Mouse (Mus musculus): ENCODE results near the gene Hoxb7. TPM values are rescaled to one million over a fixed set of nuclear protein-coding genes. Genes with fewer than 3 reads are reported as not detected.

Hoxb7 gene
- polyA plus RNA-seq (2012; ENCODE audit: insufficient read depth, insufficient read length, low replicate concordance, missing spikeins), result not detected in 2 replicates

DNA sequence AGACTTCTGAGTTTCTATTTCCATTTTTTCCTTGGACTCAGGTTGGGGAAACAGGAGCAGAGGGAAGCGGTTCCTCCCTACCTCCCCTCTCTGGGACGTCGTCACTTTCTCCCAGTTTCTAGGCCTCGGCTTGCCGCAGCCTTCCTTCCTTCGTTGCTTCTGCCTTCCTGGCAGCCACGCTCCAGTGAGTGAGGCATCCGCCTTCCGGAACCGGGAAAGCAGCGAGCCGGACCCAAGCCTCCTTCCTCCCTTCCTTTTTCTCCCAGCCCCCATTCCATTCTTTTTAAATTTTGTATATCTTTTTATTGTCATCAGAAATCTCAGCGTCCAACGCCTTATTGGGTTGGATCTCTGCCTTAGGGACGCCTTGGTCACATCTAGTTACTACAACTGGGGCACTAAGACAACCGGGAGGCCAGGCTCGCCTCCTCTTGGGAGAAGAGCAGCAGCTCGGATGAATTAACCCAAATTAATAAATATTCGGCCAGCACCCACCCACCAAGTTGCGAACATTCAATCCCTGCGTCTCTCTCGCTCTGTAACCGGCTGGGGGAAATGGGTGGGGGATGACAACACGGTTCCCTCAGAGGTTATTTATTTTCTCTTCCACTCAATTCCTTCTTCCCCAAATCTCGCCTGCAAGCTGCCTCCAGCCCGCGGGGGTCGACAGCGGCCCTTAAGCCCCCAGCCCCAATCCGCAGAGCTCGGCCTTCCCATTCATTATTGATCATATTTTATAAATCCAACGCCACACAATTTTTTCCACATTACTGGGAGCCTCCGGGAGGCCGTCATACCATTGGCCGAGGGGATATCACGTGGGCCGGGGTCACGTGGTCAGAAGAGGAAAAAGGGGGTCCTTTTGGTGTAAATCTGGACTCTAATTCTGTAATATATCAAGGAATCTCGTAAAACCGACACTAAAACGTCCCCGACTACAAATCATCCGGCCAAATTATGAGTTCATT, at the start of gene Hoxb7:
Gene Hoxb7, plus strand, starts transcription at position 853 of the 968 bp plus-strand sequence.
- WGBS, result 3% methylated on average over 43 of the region's 43 CpGs

GRCm38 (mm10) chr11:96240211-96240610, 46.2 kb upstream of the Hoxb7 start:
- no peak overlapping the region for H3K4me3 ChIP-seq (ENCODE audit: insufficient read depth, low read depth, low read length)
- no peak overlapping the region for H3K27ac ChIP-seq (ENCODE audit: insufficient read depth, low read depth, low read length)
- TF ChIP-seq POLR2A (IDR thresholded peaks at IDR 0.05; ENCODE audit: insufficient read depth, low read depth, low read length) (no peak), CTCF (IDR thresholded peaks at IDR 0.05; ENCODE audit: insufficient read depth, low read depth, low read length) (peak; percentile 50; the same call in 1 of the 2 replicates)
- no peaks in the 10 kb centered on the region for H3K4me1 ChIP-seq (ENCODE audit: control insufficient read depth, insufficient read depth, low read length)
- 1% methylated on average over 7 of the region's 7 CpGs for WGBS

More for the DNA sequence above, at the start of gene Hoxb7:
- TF ChIP-seq POLR2A (IDR thresholded peaks at IDR 0.05; ENCODE audit: insufficient read depth, low read depth, low read length), result no peak
- TF ChIP-seq CTCF (IDR thresholded peaks at IDR 0.05; ENCODE audit: insufficient read depth, low read depth, low read length), result no peak
- no peak within 1 kb of the TSS for H3K4me3 ChIP-seq (ENCODE audit: insufficient read depth, low read depth, low read length)
- no peaks in the 10 kb centered on the region; the same call in 1 of the 2 replicates for H3K4me1 ChIP-seq (ENCODE audit: control insufficient read depth, insufficient read depth, low read length)
- no peak within 1 kb of the TSS for H3K27ac ChIP-seq (ENCODE audit: insufficient read depth, low read depth, low read length)

- no peak for TF ChIP-seq CTCF (IDR thresholded peaks at IDR 0.05; ENCODE audit: insufficient read depth, low read depth, low read length)
- no peak for TF ChIP-seq POLR2A (IDR thresholded peaks at IDR 0.05; ENCODE audit: insufficient read depth, low read depth, low read length)
- H3K27ac ChIP-seq (ENCODE audit: insufficient read depth, low read depth, low read length), result no peak overlapping the region
- 3% methylated on average over 14 of the region's 14 CpGs for WGBS
- H3K4me3 ChIP-seq (ENCODE audit: insufficient read depth, low read depth, low read length), result no peak overlapping the region
- H3K4me1 ChIP-seq (ENCODE audit: control insufficient read depth, insufficient read depth, low read length), result no peaks in the 10 kb centered on the region
Measured at GRCm38 (mm10) chr11:96250901-96251300, 35.5 kb upstream of the Hoxb7 start.

GRCm38 (mm10) chr11:96251480-96252031, 34.9 kb upstream of the Hoxb7 start:
- no peak overlapping the region for H3K27ac ChIP-seq (ENCODE audit: insufficient read depth, low read depth, low read length)
- TF ChIP-seq CTCF (IDR thresholded peaks at IDR 0.05; ENCODE audit: insufficient read depth, low read depth, low read length) (no peak), POLR2A (IDR thresholded peaks at IDR 0.05; ENCODE audit: insufficient read depth, low read depth, low read length) (no peak)

GRCm38 (mm10) chr11:96252541-96253120, 33.8 kb upstream of the Hoxb7 start:
- 4% methylated on average over 12 of the region's 12 CpGs for WGBS
- H3K27ac ChIP-seq (ENCODE audit: insufficient read depth, low read depth, low read length), result no peak overlapping the region
- no peak for TF ChIP-seq POLR2A (IDR thresholded peaks at IDR 0.05; ENCODE audit: insufficient read depth, low read depth, low read length)
- no peak for TF ChIP-seq CTCF (IDR thresholded peaks at IDR 0.05; ENCODE audit: insufficient read depth, low read depth, low read length)
- no peak overlapping the region for H3K4me3 ChIP-seq (ENCODE audit: insufficient read depth, low read depth, low read length)
- no peaks in the 10 kb centered on the region for H3K4me1 ChIP-seq (ENCODE audit: control insufficient read depth, insufficient read depth, low read length)

More at GRCm38 (mm10) chr11:96251480-96252031, 34.9 kb upstream of the Hoxb7 start:
- no peaks in the 10 kb centered on the region for H3K4me1 ChIP-seq (ENCODE audit: control insufficient read depth, insufficient read depth, low read length)
- 3% methylated on average over 46 of the region's 46 CpGs for WGBS
- H3K4me3 ChIP-seq (ENCODE audit: insufficient read depth, low read depth, low read length), result no peak overlapping the region

DNA sequence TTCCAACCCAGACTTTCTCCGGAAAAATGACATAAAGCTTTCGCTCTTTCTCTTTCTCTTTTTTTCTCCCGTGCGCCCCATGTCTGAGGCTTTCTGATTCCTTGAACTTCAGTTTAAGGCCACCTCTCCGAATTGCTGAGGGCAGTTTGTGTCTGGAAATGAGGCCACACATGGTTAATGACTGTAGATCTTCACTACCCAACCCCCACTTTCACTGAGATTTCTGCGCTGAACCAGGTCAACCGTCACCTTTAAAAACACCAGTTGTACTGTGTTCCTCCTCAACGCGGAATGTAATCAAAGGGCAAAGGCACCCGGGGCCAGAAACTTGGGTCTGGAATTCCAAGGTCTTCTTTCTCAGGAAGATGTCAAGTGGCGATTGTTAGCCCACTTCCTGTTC, 32.2 kb upstream of the Hoxb7 start:
- Histone ChIP-seq H3K4me3 (ENCODE audit: insufficient read depth, low read depth, low read length) (no peak overlapping the region), H3K4me1 (ENCODE audit: control insufficient read depth, insufficient read depth, low read length) (no peaks in the 10 kb centered on the region), H3K27ac (ENCODE audit: insufficient read depth, low read depth, low read length) (no peak overlapping the region)
- WGBS, result 4% methylated on average over 11 of the region's 11 CpGs
- TF ChIP-seq CTCF (IDR thresholded peaks at IDR 0.05; ENCODE audit: insufficient read depth, low read depth, low read length) (no peak), POLR2A (IDR thresholded peaks at IDR 0.05; ENCODE audit: insufficient read depth, low read depth, low read length) (no peak)

DNA sequence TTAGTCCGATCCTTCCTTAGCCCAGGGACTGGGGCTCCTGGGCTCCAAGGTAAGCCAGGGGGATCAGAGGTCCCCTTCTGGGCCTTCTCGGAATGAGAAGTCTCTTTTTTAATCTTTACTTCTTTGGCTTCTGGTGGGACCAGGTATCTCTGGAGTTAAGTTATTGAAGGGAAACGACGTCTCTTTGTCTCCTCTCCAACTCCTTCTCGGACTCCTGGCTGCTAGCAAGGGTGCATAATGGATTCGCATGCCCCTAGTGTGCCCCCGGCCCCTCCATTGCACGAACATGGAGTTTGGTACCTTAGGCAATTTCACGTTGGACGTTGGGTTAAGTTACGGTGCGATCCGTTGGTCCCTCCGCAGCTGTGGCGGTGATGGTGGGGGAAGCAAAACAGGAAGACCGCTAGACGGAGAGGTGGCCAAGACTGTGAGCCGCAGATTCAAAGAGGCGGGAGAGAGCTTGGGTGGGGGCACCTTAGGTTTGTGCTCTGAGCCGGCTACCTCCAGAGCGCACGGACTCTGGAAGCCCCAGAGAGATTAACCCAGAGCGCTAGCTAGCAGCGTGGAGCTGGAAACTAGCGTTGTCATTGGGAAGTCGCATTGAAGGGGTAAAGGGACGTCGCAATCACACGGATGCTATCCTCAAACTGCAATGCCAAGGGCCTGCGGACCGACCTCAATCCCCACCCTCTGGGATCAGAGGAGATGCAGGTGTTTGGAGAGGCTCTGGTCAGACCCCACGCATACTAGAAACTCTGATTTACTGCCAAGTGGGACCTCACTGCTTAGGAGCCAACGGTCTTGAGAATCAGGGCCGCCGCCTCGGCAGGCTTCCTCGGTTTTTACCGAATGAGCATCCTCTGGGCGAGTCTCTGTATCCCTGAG, 31.1 kb upstream of the Hoxb7 start:
- WGBS, result 3% methylated on average over 39 of the region's 39 CpGs
- TF ChIP-seq POLR2A (IDR thresholded peaks at IDR 0.05; ENCODE audit: insufficient read depth, low read depth, low read length) (no peak), CTCF (IDR thresholded peaks at IDR 0.05; ENCODE audit: insufficient read depth, low read depth, low read length) (no peak)
- no peak overlapping the region for H3K4me3 ChIP-seq (ENCODE audit: insufficient read depth, low read depth, low read length)
- H3K27ac ChIP-seq (ENCODE audit: insufficient read depth, low read depth, low read length), result no peak overlapping the region
- H3K4me1 ChIP-seq (ENCODE audit: control insufficient read depth, insufficient read depth, low read length), result no peaks in the 10 kb centered on the region

- Histone ChIP-seq H3K4me3 (ENCODE audit: insufficient read depth, low read depth, low read length) (no peak overlapping the region), H3K27ac (ENCODE audit: insufficient read depth, low read depth, low read length) (no peak overlapping the region), H3K4me1 (ENCODE audit: control insufficient read depth, insufficient read depth, low read length) (no peaks in the 10 kb centered on the region)
- 3% methylated on average over 14 of the region's 14 CpGs for WGBS
- TF ChIP-seq POLR2A (IDR thresholded peaks at IDR 0.05; ENCODE audit: insufficient read depth, low read depth, low read length) (no peak), CTCF (IDR thresholded peaks at IDR 0.05; ENCODE audit: insufficient read depth, low read depth, low read length) (no peak)
Measured at GRCm38 (mm10) chr11:96255996-96256445, 30.4 kb upstream of the Hoxb7 start.

All from olfactory bulb, adult 2 months (tissue).